Mouse (Mus musculus) layer of hippocampus, postnatal 25 days (tissue): ENCODE results near the gene Lpin2. TPM values are rescaled to one million over a fixed set of nuclear protein-coding genes. Genes with fewer than 3 reads are reported as not detected.

Source experiments
- DNase-seq, 2 experiments: peaks; one replicate each; pipeline ENCODE4 v3.0.0; 2022; ENCODE audit warnings: mixed read lengths in 2 of 2, low spot score in 1 of 2; ENCODE audit errors: extremely low spot score in 1 of 2
- total RNA-seq, 2 experiments: library from RNA; stranded (reverse); gene quantifications; 2 replicates each; pipeline ENCODE4 v1.2.3; 2021

Gene Lpin2
- total RNA-seq, 2 experiments from 2014 or later = 91.1 to 96.8 TPM

DNA sequence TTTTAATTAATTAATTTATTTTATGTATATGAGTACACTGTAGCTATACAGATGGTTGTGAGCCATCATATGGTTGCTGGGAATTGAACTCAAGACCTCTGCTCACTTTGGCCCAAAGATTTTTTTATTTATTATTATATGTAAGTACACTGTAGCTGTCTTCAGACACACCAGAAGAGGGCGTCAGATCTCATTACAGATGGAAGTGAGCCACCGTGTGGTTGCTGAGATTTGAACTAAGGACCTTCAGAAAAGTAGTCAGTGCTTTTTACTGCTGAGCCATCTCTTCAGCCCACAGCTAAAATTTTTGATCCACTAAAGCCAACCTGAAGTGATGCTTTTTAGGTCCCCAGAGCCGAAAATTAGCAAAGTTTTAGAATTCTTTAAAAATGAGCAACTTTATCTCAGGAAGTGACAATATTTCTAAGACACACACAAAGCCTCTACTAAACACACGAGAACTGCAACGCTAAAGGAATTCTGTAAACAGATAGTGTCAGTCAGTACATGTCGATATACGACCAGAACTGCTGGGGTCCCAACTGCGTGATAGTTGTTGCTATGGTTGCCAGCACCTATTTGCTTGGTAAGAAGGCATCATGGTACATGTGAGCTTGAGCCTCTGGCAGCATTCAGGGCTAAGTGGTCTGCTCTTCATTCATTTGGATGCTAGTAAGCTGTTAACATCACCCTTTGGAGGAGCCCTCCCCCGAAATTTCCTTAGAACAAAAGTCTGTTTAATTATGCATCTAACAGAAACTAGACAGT is 45.0 kb downstream of the Lpin2 start:
- DNase-seq = no peak

- DNase-seq = no peak
Measured at GRCm38 (mm10) chr17:71228651-71229050, 46.3 kb downstream of the Lpin2 start.

- DNase-seq = no peak
Measured at GRCm38 (mm10) chr17:71230108-71230709, 47.8 kb downstream of the Lpin2 start.

DNA sequence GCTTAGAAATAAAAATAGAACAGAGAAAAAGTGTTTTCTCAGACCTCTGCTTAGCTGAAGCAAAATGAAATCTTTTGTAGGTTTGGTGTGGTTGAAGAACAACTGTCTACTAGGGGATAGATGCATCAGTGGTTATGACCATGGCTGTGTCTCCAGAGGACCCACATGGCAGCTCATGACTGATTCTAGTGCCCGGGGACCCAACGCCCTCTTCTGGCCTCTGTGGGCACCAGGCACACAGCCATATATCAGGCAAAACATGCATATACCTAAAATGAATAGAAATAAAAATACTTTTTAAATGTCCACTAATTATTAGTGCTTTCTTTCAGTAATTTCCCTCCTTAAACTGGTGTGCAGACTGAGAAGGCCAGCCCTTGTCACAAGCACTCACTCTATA is 49.6 kb downstream of the Lpin2 start:
- DNase-seq = no peak

- no peak for DNase-seq
Measured at GRCm38 (mm10) chr17:71233210-71233609, 50.9 kb downstream of the Lpin2 start.

DNA sequence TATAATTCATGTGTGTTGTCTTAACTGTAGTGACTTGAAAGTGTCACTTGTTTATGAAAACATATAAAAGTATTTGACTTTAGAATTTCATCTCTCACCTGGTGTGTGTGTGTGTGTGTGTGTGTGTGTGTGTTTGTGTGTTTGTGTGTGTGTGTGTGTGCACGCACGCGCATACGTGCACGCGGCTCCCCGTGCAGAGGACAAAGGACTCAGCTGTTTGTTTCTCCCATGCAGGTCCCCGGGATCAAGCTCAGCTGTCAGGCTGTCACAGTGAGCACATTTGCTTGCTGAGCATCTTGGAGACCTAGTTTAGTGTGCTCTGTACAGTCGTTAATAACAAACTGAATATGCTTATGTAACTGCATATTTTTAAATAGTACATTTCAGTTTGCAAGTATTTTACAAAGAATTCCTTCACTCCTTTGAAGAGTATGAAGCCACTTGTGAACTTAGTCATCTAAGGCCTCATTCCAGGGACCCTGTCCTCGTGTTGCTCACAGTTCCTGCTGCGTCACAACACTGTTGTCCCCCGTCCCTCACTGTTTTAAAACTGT is 51.8 kb downstream of the Lpin2 start:
- DNase-seq = no peak

DNA sequence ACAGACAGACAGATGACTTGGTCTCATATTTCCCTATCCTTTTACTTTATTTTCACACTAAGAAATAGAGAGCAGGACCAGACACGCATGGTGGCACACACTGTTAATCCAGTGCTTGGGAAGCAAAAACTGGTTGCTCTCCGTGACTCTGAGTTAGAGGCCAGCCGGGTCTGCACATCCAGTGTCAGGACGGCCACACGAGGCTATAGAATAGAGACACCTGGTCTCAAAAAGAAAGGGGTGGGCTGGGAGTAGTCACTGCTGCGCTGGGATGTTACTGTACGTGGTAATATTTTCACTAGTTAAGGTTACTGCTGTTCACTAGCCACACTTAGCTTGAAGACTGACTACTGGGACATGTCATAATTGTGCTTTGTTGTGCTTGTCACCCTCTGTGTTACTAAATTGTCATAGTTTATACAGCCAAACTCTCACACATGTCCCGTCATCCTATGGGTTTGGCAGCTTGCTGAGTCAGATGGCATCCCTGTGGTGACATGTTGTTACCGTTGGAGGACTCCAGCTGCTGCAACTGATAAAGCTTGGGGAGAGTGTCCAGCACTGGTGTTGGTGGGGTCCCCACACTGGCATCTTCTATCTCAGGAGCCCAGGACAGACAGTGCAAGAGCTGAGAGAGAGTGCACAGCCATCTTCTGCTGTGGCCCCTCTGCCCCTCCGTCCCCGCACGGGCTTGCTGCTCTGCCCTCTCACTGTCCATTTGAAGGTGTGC is 53.0 kb downstream of the Lpin2 start:
- no peak for DNase-seq

- no peak for DNase-seq
Measured at GRCm38 (mm10) chr17:71238494-71238893, 56.1 kb downstream of the Lpin2 start.

DNA sequence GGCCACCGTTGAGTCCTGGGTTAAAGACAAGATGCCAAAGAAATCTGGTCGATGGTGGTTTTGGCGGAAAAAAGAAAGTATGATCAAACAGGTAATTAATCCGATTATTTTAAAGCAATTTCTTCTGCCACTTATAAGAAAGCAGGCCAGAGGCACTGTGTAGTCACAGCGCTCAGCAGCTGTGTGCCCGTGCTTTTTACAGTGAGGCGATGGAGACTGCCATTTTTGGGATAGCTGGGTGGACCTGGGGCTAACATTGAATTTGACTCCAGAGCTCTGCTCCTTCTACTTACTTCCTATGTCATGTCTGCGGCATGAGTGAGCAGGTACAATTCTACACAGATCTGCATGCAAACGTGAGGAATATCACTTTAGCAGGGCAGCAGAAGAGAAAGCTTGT is 58.5 kb downstream of the Lpin2 start:
- no peak for DNase-seq

DNA sequence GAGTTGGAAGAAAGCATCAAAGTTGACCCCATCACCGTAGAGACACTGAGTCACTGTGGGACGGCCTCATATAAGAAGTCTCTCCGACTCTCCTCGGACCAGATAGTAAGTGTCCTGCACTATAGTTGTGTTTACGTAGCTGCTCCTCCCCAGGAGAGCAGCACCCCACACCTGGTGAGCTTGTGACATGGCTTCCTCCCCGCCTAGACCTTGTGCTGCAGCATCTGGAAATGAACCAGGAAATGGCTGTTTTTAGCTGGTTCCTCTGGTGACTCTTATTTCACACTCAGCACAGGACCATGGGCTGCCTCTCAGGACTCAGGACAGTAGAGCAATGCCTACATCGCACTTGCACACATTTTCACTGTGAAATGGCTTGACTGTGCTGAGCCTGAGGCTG is 60.3 kb downstream of the Lpin2 start:
- no peak for DNase-seq

- no peak for DNase-seq
Measured at GRCm38 (mm10) chr17:71245133-71245532, 62.8 kb downstream of the Lpin2 start.

DNA sequence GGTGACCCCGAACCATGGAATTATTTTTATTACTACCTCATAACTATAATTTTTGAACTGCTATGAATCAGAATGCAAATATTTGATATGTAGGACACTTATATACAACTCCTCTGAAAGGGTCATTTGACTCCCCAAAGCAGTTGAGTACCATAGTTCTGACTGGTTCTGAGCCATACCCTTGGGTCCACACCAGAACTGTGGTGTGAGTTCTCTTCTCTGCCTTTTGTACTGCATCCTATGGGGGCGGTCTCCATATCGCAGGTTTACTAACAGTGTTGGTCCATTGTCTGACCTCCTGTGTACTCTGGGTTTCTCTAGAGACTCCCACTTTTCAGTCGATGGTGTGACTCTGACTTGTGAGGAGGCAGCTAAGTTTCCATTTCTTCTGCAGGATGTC is 63.7 kb downstream of the Lpin2 start:
- no peak for DNase-seq

DNA sequence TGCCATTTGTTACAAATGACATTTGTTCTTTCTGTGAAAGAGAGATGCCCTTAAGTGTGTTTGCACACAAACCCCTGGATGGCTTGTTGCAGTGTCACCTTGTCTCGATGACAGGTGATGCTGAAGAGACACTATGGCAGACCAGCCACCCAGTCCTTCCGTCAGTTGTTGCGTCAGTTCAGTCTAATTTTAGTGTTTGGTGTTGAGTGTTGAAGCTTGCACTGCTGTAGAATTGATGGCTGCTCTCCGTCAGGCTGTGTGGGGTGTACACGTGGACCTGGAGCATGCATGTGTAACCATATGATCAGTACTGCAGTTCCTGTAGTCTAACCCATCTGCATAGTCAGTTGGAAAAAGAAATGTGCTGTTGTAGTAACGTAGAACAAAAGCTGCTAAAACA is 66.6 kb downstream of the Lpin2 start:
- DNase-seq = no peak

- DNase-seq = no peak
Measured at GRCm38 (mm10) chr17:71250046-71250445, 67.7 kb downstream of the Lpin2 start.

DNA sequence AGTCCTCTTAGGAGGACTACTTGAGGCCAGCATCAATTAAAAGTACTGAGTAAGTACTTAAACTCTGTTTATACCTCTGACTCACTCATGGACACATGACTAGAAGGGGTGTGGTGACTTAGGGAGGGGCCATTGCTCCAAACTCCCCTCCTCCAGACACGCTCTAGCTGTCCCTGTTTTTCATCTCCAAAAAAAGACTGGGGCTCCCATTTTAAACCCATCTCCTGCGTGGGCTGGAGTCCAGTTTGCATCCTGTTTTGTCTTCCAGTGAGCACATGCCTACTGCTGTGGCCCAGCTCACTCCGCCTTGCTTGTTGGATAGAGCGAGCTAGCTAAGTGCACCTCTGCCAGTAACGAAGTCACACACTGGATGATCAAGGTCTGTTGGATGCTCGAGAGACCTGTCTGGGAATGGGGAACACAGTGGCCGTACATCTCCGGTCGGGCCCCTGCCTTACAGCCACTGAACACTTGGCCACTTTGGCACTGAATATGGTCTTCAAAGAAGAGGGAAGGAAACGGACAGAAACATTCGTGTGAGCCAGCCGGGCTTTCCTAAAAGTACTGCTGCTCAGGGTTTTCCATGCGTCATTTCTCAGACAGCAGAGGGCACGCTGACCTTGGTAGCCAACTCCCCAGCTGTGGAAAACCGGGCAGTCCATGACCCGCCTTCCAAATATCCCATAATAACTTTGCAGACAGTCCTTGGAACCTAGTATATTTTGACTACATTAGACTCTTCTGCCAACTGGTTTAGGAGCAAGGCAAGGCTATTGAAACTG is 68.7 kb downstream of the Lpin2 start:
- DNase-seq = no peak

GRCm38 (mm10) chr17:71251601-71252001 is 69.2 kb downstream of the Lpin2 start:
- DNase-seq = no peak

DNA sequence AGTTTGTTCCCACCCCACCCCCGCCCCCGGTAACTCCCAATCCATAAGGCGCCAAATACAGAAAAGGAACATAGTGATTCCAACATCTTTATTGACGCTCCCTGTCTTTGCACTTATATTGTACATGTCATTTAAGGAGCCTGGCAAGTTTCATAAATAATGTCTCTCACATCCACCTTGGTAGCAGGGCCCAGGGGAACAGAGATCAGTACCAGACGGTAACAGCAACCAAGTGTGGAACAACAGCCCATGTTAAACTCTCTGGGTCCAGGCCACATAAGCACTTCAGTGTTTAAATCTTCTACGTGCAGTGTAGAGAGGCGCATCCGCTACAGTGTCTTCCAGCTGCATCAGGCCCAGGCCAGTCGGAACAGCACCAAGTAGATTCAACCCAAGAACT is 69.7 kb downstream of the Lpin2 start:
- no peak for DNase-seq

- no peak for DNase-seq
Measured at GRCm38 (mm10) chr17:71253391-71253790, 71.0 kb downstream of the Lpin2 start.

GRCm38 (mm10) chr17:71254106-71254505 is 71.7 kb downstream of the Lpin2 start:
- DNase-seq = no peak

GRCm38 (mm10) chr17:71254736-71255135 is 72.4 kb downstream of the Lpin2 start:
- DNase-seq = peak in 1 of 2 experiments; percentile 41
